Mouse (Mus musculus) telencephalon, adult 2 months (tissue): ENCODE data around the gene Ankle2.

ENCODE experiments used
- DNase-seq: peaks from one replicate; pipeline ENCODE4 v3.0.0-alpha.2; 2011; ENCODE audit warnings: low read depth, low spot score

The Ankle2 gene

GRCm38 (mm10) chr5:110284536-110284935 is 53.7 kb downstream of the Ankle2 start:
- no peak for DNase-seq

GRCm38 (mm10) chr5:110285156-110285555 is 54.4 kb downstream of the Ankle2 start:
- DNase-seq = no peak

GRCm38 (mm10) chr5:110285770-110286445 is 55.1 kb downstream of the Ankle2 start, which contains the start of the genes Pxmp2 and Pole:
Gene Pxmp2 (minus strand): TSS chr5:110286186.
Gene Pole (plus strand): TSS chr5:110286306.
- peak; percentile 23 for DNase-seq

- DNase-seq = no peak
Observed at GRCm38 (mm10) chr5:110286446-110287083, 55.8 kb downstream of the Ankle2 start.

- no peak for DNase-seq
Observed at GRCm38 (mm10) chr5:110287084-110287475, 56.3 kb downstream of the Ankle2 start.

GRCm38 (mm10) chr5:110291649-110292048 is 60.8 kb downstream of the Ankle2 start:
- no peak for DNase-seq

- DNase-seq = no peak
Observed at GRCm38 (mm10) chr5:110296637-110297036, 65.8 kb downstream of the Ankle2 start.

- DNase-seq = no peak
Observed at GRCm38 (mm10) chr5:110300591-110300990, 69.8 kb downstream of the Ankle2 start.
